Mouse (Mus musculus) cerebellum, adult 2 months (tissue): ENCODE results near the gene Syne1. TPM values are rescaled to one million over a fixed set of nuclear protein-coding genes. Genes with fewer than 3 reads are reported as not detected.
A peak's percentile ranks its signal among the peaks of the same experiment; 100 is the strongest.
"Not testable (repeated sequence)": the region's sequence is repeated elsewhere in the genome, so short reads cannot be mapped to it uniquely, and the experiment has no call there.

Experiments
- DNase-seq, 2 experiments: peaks; one replicate each; pipeline ENCODE4 v3.0.0; 2021
- H3K27ac ChIP-seq: fragments of 200-500 bp; 2 replicates; pipeline ENCODE4 v1.5.1; 2012; ENCODE audit warnings: low read length, control low read depth, inconsistent platforms; ENCODE audit not compliant: insufficient read depth
- H3K27me3 ChIP-seq: fragments of 200-500 bp; 2 replicates; pipeline ENCODE4 v1.6.1; 2012; ENCODE audit warnings: inconsistent platforms, mild to moderate bottlenecking, low read length, moderate library complexity; ENCODE audit not compliant: control insufficient read depth, insufficient read depth
- H3K4me1 ChIP-seq: fragments of 200-500 bp; 2 replicates; pipeline ENCODE4 v1.6.1; 2011; ENCODE audit warnings: low read length; ENCODE audit not compliant: control insufficient read depth, insufficient read depth
- H3K4me3 ChIP-seq: fragments of 200-500 bp; replicated peaks from 2 replicates; pipeline ENCODE3; 2011; ENCODE audit warnings: mild to moderate bottlenecking, low read depth, low read length, control low read depth; ENCODE audit not compliant: insufficient read depth
- CTCF ChIP-seq: fragments of 200-500 bp; IDR thresholded peaks from 2 replicates; pipeline ENCODE4 v1.5.1; 2011; ENCODE audit warnings: low read depth, mild to moderate bottlenecking, control low read depth, low read length, moderate library complexity, borderline replicate concordance; ENCODE audit not compliant: insufficient read depth
- POLR2A ChIP-seq: fragments of 200-500 bp; IDR thresholded peaks from 2 replicates; pipeline ENCODE4 v1.6.1; 2011; ENCODE audit warnings: low read length, control low read depth, borderline replicate concordance; ENCODE audit not compliant: insufficient read depth
- WGBS: fragments of 180-500 bp; shearing (Covaris S2); methylation state at CpG from one replicate; pipeline ENCODE4 v1.1.7; 2018; 5-methylcytosine and 5-hydroxymethylcytosine counted together
- polyA plus RNA-seq: library from polyadenylated mRNA; depleted of rRNA; stranded (reverse); fragments of >200 nt; gene quantifications from 2 replicates; pipeline ENCODE4 v1.2.3, GENCODE M21; 2012

Syne1 gene
- polyA plus RNA-seq, 1 experiment: 295 TPM

DNA sequence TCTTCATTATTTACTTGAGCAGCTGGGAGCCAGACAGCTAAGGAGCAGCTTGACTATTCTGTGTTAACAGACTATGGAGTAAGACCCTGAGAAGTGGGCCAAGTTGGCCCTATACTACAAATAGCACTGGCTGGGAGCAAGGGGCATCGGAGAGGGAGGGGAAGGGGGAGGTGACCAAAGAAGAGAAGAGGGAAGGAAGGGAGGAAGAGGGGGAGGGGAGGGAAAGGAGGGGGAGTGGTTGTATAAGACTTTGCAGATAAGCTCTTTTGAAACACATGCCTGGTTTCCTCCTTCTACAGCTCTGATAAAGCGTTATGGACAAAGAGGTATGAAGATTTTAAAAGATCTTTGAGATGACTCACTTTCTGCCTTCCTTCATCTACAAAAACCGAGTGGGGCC, 36.0 kb downstream of the Syne1 start:
- peak in 1 of 2 experiments; percentile 11 for DNase-seq
- H3K4me1 ChIP-seq: peaks cover 24% of the 10 kb centered on the region
- 28% methylated on average over 3 of the region's 3 CpGs for WGBS
- TF ChIP-seq CTCF (no peak), POLR2A (no peak)
- H3K27me3 ChIP-seq: no peaks in the 10 kb centered on the region
- peak overlapping the region; percentile 46; the same call in 1 of the 2 replicates for H3K27ac ChIP-seq
- no peak overlapping the region for H3K4me3 ChIP-seq

DNA sequence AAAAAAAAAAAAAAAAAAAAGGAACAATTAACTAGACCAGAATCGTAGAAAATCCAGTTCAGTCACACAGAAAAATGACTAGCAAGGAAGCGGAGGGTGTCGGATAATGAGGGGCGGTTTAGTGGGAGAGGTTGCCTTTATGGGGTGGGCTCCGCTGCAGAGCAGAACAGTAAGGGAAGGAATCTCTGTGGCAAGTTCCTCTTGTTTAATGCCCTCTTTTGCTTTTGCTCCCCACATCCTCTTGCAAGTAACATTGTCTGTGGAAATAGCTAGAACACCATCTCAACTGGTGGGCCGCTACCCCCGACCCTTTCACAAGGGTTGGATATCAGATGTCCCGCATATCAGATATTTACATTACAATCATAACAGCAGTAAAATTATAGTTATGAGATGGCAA, 37.1 kb downstream of the Syne1 start:
- WGBS: 89% methylated on average over 8 of the region's 8 CpGs
- peak in 1 of 2 experiments; percentile 19 for DNase-seq
- Histone ChIP-seq H3K27ac (no peak overlapping the region), H3K4me3 (no peak overlapping the region), H3K4me1 (peaks cover 18% of the 10 kb centered on the region), H3K27me3 (no peaks in the 10 kb centered on the region)
- no peak for TF ChIP-seq POLR2A
- no peak for TF ChIP-seq CTCF

DNA sequence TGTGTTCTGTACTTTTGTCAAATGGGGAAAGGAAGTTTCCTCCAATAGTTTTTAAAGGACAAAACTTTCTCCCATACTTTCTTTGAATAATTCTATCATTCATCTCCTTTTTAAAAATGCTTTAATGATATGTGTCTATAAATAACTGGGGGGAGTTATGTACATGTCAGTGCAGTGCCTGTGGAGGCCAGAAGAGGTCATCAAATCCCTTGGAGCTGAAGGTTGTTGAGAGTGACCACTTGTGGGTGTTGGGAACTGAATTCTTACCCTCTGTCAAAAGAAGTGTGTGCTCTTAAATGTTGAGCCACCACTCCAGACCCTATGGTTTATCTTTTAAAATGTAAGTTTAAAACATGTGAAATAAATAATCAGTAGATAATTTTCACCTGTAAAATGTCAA, 39.0 kb downstream of the Syne1 start:
- H3K27ac ChIP-seq: no peak overlapping the region
- peak; percentile 62 to 65 for DNase-seq
- TF ChIP-seq CTCF: peak; percentile 68
- no peak for TF ChIP-seq POLR2A
- H3K4me1 ChIP-seq: peaks cover 28% of the 10 kb centered on the region
- H3K27me3 ChIP-seq: no peaks in the 10 kb centered on the region
- H3K4me3 ChIP-seq: no peak overlapping the region

DNA sequence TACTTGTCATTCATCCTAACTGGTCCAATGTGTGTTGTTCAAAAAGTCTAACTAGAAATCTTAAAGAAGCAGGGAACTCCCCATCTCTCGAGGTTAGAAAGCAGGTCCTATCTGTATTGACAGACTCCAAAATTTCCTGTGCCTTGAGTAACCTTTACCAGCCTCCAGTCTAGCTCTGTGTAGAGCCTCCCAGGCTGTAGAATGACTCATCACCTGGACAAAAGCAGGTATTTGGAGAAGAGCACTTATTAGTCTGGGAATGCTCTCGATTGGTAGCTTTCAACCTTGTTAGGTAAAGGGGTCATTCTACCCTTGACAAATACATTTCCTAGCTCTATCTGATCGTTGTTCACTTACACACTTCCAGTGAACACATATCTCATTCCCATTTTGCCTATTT, 39.9 kb downstream of the Syne1 start:
- 29% methylated on average over 3 of the region's 3 CpGs for WGBS
- no peak overlapping the region for H3K27ac ChIP-seq
- no peaks in the 10 kb centered on the region for H3K27me3 ChIP-seq
- no peak overlapping the region for H3K4me3 ChIP-seq
- H3K4me1 ChIP-seq: peaks cover 31% of the 10 kb centered on the region
- no peak for TF ChIP-seq POLR2A
- no peak for TF ChIP-seq CTCF
- DNase-seq: peak; percentile 15 to 59

DNA sequence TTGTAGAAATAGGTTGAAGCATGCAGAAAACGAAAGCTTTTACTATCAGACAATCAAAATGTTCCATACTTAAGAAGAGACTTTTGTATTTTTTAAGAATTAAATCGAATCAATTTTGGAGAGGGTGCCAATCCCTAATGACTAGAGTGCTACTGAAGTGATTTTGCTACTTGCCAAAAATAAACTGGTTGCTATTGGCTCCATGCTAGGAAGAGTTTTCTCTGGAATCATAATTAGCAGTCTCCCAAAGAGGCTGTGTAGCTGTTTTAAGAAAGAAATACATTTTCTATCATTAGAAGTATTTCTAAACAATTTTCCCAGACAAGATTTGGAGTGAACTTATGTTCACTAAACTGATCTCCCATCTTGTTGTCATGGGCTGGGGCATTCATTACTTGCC, 43.8 kb downstream of the Syne1 start:
- 47% methylated on average over 2 of the region's 2 CpGs for WGBS

DNA sequence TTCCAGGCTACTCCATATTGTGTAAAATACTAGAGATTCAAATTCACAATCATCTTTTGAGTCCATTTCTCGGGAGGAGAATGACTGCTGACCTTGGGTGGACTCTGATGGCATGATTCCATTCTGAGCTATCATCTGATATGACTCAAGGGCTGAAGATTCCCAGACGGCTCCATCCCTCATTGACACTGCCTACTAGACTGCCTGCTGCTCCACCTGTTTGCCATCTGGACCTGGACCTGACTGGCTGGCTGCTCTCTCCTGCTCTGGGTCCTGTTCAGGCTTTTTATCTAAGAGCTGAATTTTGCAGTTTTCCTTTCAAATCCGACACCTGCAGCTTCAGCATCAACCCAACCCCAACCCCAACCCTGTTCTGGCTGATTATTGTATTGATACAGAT, 46.5 kb downstream of the Syne1 start:
- H3K27me3 ChIP-seq: no peaks in the 10 kb centered on the region
- H3K4me1 ChIP-seq: peaks cover 33% of the 10 kb centered on the region
- 9% methylated on average over 3 of the region's 3 CpGs for WGBS
- H3K4me3 ChIP-seq: no peak overlapping the region
- peak; percentile 88 to 97 for DNase-seq
- no peak for TF ChIP-seq CTCF
- no peak; the same call in 1 of the 2 replicates for TF ChIP-seq POLR2A
- H3K27ac ChIP-seq: peak overlapping the region; percentile 44; the same call in 1 of the 2 replicates

More for the DNA sequence above, 43.8 kb downstream of the Syne1 start:
- Histone ChIP-seq H3K27ac (no peak overlapping the region), H3K27me3 (no peaks in the 10 kb centered on the region), H3K4me3 (no peak overlapping the region), H3K4me1 (peaks cover 39% of the 10 kb centered on the region)
- TF ChIP-seq CTCF (no peak), POLR2A (no peak)
- DNase-seq: no peak

DNA sequence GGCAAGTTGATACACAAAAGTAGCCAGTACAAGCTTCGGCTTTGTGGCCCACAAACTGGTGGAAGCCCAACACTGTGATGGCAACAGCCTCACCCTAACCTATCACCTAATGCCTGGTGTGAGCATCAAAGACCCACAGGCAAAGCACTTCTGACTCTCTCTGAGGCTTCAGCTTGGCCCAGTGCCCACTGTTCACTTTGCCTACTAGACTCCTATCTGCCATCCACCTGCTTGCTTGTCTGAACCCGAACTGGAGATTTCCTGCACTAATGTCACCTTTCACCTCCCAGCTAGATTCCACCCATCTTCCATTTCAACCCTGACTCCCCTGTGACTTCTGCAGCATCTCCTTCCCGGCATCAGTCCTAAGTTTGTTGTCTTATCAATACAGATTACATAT, 47.4 kb downstream of the Syne1 start:
- no peak for TF ChIP-seq CTCF
- TF ChIP-seq POLR2A: no peak
- Histone ChIP-seq H3K27ac (peak overlapping the region; percentile 84), H3K4me1 (peaks cover 40% of the 10 kb centered on the region), H3K4me3 (no peak overlapping the region), H3K27me3 (no peaks in the 10 kb centered on the region)
- DNase-seq: peak; percentile 71 to 75
- WGBS: 43% methylated on average over 3 of the region's 3 CpGs

DNA sequence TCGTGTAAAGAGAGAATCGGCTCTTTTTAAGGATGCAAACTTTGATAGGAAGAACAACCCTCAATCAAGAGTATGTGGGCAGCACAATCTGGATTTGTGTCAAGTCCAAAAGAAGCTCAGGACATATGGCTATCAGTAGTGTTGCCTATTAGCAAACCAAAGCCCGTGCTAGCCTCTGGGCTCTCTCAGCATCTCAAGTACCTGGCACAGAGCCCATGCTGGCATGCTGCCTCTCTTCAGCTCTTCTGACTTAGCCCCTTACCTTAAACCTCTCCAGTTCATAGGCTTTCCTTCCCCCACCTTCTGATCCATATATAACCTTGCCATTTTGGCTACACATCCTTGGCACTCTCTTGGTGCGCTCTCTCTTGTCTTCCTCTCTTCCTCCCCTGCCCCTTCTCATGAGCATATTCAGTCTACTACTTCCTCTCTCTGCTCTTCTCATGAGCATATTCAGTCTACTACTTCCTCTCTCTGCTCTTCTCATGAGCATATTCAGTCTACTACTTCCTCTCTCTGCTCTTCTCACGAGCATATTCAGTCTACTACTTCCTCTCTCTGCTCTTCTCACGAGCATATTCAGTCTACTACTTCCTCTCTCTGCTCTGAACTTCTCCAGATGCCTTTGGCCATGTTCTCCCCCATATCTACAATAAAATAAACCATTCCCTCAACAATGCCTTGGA, 51.5 kb downstream of the Syne1 start:
- H3K27me3 ChIP-seq, H3K4me3 ChIP-seq: not testable (repeated sequence)
- Histone ChIP-seq H3K4me1 (peaks cover 39% of the 10 kb centered on the region), H3K27ac (peak overlapping the region; percentile 37)
- peak; percentile 68 to 71 for DNase-seq
- WGBS: 49% methylated on average over 6 of the region's 6 CpGs

DNA sequence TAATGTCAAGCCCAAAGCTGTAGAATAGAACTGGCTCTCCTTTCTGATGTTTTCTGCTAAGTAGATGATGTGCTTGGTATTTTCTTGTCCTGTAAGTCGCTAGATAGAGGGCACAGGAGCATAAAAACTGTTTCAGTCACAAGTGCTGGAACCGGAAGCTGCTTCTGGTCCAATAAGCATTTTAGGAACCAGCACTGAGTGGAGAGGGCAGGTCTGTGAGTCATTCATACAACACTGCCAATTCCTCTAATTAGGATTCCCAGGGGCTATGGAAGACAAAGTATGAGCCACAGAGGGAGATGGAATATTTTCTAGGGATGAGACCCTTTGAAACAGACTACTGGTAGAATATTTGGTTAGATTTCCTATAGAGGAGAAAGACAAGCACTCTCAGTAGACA, 53.4 kb downstream of the Syne1 start:
- H3K27me3 ChIP-seq: no peaks in the 10 kb centered on the region
- WGBS: 5% methylated on average over 2 of the region's 2 CpGs
- no peak overlapping the region for H3K4me3 ChIP-seq
- H3K4me1 ChIP-seq: peaks cover 35% of the 10 kb centered on the region
- no peak overlapping the region; the same call in 1 of the 2 replicates for H3K27ac ChIP-seq
- no peak for TF ChIP-seq POLR2A
- no peak for TF ChIP-seq CTCF
- peak; percentile 44 to 83 for DNase-seq
